Mouse (Mus musculus) bone marrow macrophage, adult 2 months (primary cell): ENCODE results near the gene Hagh. TPM values are rescaled to one million over a fixed set of nuclear protein-coding genes. Genes with fewer than 3 reads are reported as not detected.

Experiments used
- H3K27ac ChIP-seq: 2 replicates; pipeline ENCODE4 v1.5.1; 2012; ENCODE audit warnings: low read depth, low read length; ENCODE audit not compliant: insufficient read depth
- H3K4me1 ChIP-seq: 2 replicates; pipeline ENCODE4 v1.6.1; 2012; ENCODE audit warnings: low read length; ENCODE audit not compliant: control insufficient read depth, insufficient read depth
- H3K4me3 ChIP-seq: 2 replicates; pipeline ENCODE4 v1.5.1; 2012; ENCODE audit warnings: mild to moderate bottlenecking, low read length, moderate library complexity; ENCODE audit not compliant: insufficient read depth
- CTCF ChIP-seq: IDR thresholded peaks from 2 replicates; pipeline ENCODE4 v1.5.1; 2012; ENCODE audit warnings: low read depth, mild to moderate bottlenecking, low read length, moderate library complexity
- POLR2A ChIP-seq: IDR thresholded peaks from 2 replicates; pipeline ENCODE4 v1.6.1; 2012; ENCODE audit warnings: mild to moderate bottlenecking, low read depth, low read length, borderline replicate concordance
- polyA plus RNA-seq: library from polyadenylated mRNA; stranded (reverse); fragments of >200 nt; gene quantifications from 2 replicates; pipeline ENCODE4 v1.2.4, GENCODE M21; 2012; ENCODE audit not compliant: missing spikeins, insufficient read depth, insufficient read length

The Hagh gene
- polyA plus RNA-seq, 1 experiment, result 44.9 TPM

GRCm38 (mm10) chr17:24893276-24893675, 53.3 kb downstream of the Hagh start:
- Histone ChIP-seq H3K4me1 (0 out of 2 replicates have a peak, but pooled peaks cover 4% of the 10 kb centered on the region), H3K4me3 (no peak overlapping the region), H3K27ac (no peak overlapping the region)
- TF ChIP-seq CTCF (no peak), POLR2A (no peak)

GRCm38 (mm10) chr17:24894061-24894994, 54.4 kb downstream of the Hagh start:
- Histone ChIP-seq H3K4me3 (peak overlapping the region; percentile 100), H3K27ac (no peak overlapping the region), H3K4me1 (0 out of 2 replicates have a peak, but pooled peaks cover 4% of the 10 kb centered on the region)
- TF ChIP-seq POLR2A (no peak), CTCF (no peak)

GRCm38 (mm10) chr17:24894995-24895547, 55.1 kb downstream of the Hagh start, which contains the start of the genes Eme2 and Mrps34:
Gene Eme2 (minus strand): TSS chr17:24895087.
Gene Mrps34 (plus strand): TSS chr17:24895116.
- H3K27ac ChIP-seq, result peak within 1 kb of the TSS; percentile 59
- H3K4me3 ChIP-seq, result peak within 1 kb of the TSS; percentile 100
- H3K4me1 ChIP-seq, result 0 out of 2 replicates have a peak, but pooled peaks cover 4% of the 10 kb centered on the region
- TF ChIP-seq CTCF (no peak), POLR2A (peak; percentile 56; the same call in 1 of the 2 replicates)

GRCm38 (mm10) chr17:24895571-24896240, 55.8 kb downstream of the Hagh start:
- Histone ChIP-seq H3K4me1 (0 out of 2 replicates have a peak, but pooled peaks cover 4% of the 10 kb centered on the region), H3K27ac (peak overlapping the region; percentile 59), H3K4me3 (peak overlapping the region; percentile 100)
- TF ChIP-seq CTCF (no peak), POLR2A (no peak)

- H3K4me1 ChIP-seq, result 0 out of 2 replicates have a peak, but pooled peaks cover 4% of the 10 kb centered on the region
- H3K27ac ChIP-seq, result peak within 1 kb of the TSS; percentile 59
These were observed 56.5 kb downstream of the Hagh start, which contains the start of gene Nme3 for GRCm38 (mm10) chr17:24896241-24896992. Gene Nme3 (plus strand): TSS chr17:24896500.

GRCm38 (mm10) chr17:24896993-24897269, 57.0 kb downstream of the Hagh start:
- no peak overlapping the region for H3K27ac ChIP-seq
- peak overlapping the region; percentile 100 for H3K4me3 ChIP-seq
- H3K4me1 ChIP-seq, result 0 out of 2 replicates have a peak, but pooled peaks cover 4% of the 10 kb centered on the region
- TF ChIP-seq CTCF (no peak), POLR2A (no peak)

More at GRCm38 (mm10) chr17:24896241-24896992, 56.5 kb downstream of the Hagh start, which contains the start of gene Nme3:
- TF ChIP-seq CTCF (no peak), POLR2A (no peak)
- H3K4me3 ChIP-seq, result peak within 1 kb of the TSS; percentile 100

GRCm38 (mm10) chr17:24897600-24897999, 57.7 kb downstream of the Hagh start:
- no peak overlapping the region for H3K4me3 ChIP-seq
- 0 out of 2 replicates have a peak, but pooled peaks cover 4% of the 10 kb centered on the region for H3K4me1 ChIP-seq
- TF ChIP-seq CTCF (no peak), POLR2A (no peak)
- H3K27ac ChIP-seq, result no peak overlapping the region

GRCm38 (mm10) chr17:24898041-24898854, 58.3 kb downstream of the Hagh start:
- no peak overlapping the region for H3K27ac ChIP-seq
- H3K4me1 ChIP-seq, result 0 out of 2 replicates have a peak, but pooled peaks cover 4% of the 10 kb centered on the region
- TF ChIP-seq CTCF (no peak), POLR2A (no peak)
- H3K4me3 ChIP-seq, result no peak overlapping the region

GRCm38 (mm10) chr17:24899153-24899552, 59.2 kb downstream of the Hagh start:
- no peak for TF ChIP-seq POLR2A
- no peak overlapping the region for H3K4me3 ChIP-seq
- H3K27ac ChIP-seq, result no peak overlapping the region
- 0 out of 2 replicates have a peak, but pooled peaks cover 4% of the 10 kb centered on the region for H3K4me1 ChIP-seq
